Mouse (Mus musculus) E14TG2a.4 (cell line): Measurements from ENCODE around the gene Akap8l.
A peak's percentile ranks its signal among the peaks of the same experiment; 100 is the strongest.

ENCODE experiments used
- H3K27me3 ChIP-seq: 2 replicates; pipeline ENCODE4 v1.6.1; 2014; ENCODE audit warnings: low read length, control low read depth; ENCODE audit not compliant: insufficient read depth
- H3K36me3 ChIP-seq: 2 replicates; pipeline ENCODE4 v1.6.1; 2014; ENCODE audit warnings: low read length, control low read depth; ENCODE audit not compliant: insufficient read depth
- H3K4me1 ChIP-seq: replicated peaks from 2 replicates; pipeline ENCODE4 v1.6.1; 2014; ENCODE audit warnings: low read depth, low read length, control low read depth
- H3K4me3 ChIP-seq: replicated peaks from 2 replicates; pipeline ENCODE4 v1.5.1; 2014; ENCODE audit warnings: mild to moderate bottlenecking, low read length
- H3K9me3 ChIP-seq: 2 replicates; pipeline ENCODE4 v1.6.1; 2014; ENCODE audit warnings: low read length, control low read depth
- CTCF ChIP-seq: conservative IDR thresholded peaks from 2 replicates; pipeline ENCODE4 v1.5.1; 2014; ENCODE audit warnings: low read length
- NANOG ChIP-seq: IDR thresholded peaks from 2 replicates; pipeline ENCODE4 v1.6.1; 2014; ENCODE audit warnings: borderline replicate concordance, low read length, mixed read lengths
- POU5F1 ChIP-seq: IDR thresholded peaks from 2 replicates; pipeline ENCODE4 v1.6.1; 2014; ENCODE audit warnings: low read length, borderline replicate concordance

Akap8l gene

GRCm38 (mm10) chr17:32340110-32340509 lies 10.3 kb downstream of the Akap8l start:
- Histone ChIP-seq H3K4me1 (peaks cover 7% of the 10 kb centered on the region), H3K36me3 (peaks cover 95% of the 10 kb centered on the region), H3K27me3 (no peaks in the 10 kb centered on the region), H3K4me3 (no peak overlapping the region), H3K9me3 (no peaks in the 10 kb centered on the region)
- TF ChIP-seq POU5F1 (no peak), CTCF (no peak), NANOG (no peak)

DNA sequence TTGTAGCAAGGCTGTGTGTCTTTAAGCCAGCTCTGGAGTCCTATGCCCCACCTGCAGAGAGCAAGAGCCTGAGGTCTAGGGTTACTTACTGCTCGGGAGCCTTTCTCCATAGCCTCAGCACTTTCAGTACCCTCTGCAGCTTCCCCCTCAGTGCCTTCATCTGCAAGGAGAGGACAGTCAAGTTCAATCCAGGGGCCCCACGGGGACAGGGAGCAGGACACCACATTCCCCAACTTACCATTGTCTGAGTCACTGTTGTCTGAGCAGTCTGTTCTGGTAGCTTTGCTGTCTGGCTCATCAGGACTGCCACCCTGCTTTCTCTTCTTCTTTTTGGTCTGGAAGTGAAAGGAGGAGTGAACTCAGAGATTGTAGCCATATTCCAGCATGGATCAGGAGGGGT lies 14.5 kb downstream of the Akap8l start:
- Histone ChIP-seq H3K27me3 (no peaks in the 10 kb centered on the region), H3K4me1 (peaks cover 28% of the 10 kb centered on the region), H3K36me3 (peaks cover 99% of the 10 kb centered on the region), H3K4me3 (no peak overlapping the region), H3K9me3 (no peaks in the 10 kb centered on the region)
- TF ChIP-seq POU5F1 (no peak), NANOG (no peak), CTCF (no peak)

DNA sequence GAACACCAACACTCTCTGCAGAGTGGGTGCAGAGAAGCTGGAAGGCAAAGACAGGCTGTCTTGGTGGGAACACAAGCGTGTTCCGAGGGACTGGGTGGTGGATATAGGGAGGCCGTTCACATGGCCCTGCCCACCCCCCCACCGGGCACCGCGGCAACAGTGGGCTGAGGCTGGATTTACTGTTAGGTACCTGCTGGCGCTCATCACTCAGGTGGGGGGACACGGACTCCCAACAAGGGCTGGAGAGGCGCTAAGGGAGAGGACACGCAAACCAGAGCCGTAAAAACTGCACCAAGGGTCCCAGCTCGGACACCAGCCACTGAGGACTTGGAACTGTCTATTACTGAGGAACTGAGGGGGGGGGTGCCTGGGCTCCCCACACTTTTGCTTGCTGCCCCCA lies 15.5 kb downstream of the Akap8l start:
- Histone ChIP-seq H3K27me3 (no peaks in the 10 kb centered on the region), H3K9me3 (no peaks in the 10 kb centered on the region), H3K4me1 (peaks cover 28% of the 10 kb centered on the region), H3K4me3 (peak overlapping the region; percentile 75), H3K36me3 (peaks cover 98% of the 10 kb centered on the region)
- TF ChIP-seq POU5F1 = no peak

DNA sequence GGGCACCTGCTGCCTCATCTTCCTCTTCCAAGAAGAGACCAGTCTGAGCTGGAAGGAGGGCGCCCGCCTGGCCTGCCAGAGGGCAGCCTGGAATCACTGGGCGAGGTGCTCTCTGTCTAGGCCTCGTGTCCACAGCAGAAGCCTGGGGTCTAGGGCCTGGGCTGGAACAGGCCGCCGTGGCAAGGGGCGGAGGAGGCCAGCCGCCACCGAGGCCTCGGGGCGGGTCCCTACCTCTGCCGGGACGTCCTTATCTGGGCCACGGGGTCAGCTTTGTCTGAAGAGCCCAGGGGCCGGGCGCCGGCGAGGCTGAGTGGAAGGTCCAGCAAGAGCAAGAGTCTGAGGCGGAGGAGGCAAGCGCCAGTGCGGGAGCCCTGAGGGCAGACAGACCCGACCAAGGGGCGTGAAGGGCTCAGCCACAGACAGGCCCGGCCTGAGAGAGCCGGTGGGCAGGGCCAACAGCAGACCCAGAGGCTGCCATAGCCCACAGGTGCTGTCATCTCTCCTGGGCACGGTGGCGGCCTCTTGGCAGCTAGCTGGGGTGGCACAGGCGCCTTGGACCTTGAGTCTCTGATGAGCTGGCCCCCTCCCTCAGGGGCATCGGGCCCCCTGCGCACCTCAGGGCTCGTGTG lies 16.6 kb downstream of the Akap8l start:
- TF ChIP-seq NANOG = no peak
- Histone ChIP-seq H3K4me3 (peak overlapping the region; percentile 75), H3K9me3 (no peaks in the 10 kb centered on the region), H3K36me3 (peaks cover 96% of the 10 kb centered on the region), H3K4me1 (peaks cover 28% of the 10 kb centered on the region), H3K27me3 (no peaks in the 10 kb centered on the region)

DNA sequence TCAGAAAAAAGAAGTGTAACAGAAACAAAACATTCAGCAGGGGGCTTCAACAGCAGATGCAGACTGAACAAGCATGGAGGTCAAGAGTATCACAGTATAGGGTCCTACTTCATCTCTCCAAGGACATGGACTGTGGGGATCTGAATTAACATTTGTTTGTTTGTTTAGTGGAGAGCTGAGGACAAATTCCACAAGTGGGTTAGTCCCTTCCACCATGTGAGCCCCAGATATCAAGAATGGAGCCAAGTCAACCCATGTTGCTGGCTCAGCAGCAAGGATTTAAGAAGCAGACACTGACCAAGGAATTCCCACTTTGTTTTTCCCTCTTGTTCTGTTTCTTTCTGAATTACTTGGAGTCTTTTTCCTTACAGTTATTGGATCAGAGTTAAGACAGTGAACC lies 22.9 kb downstream of the Akap8l start:
- TF ChIP-seq NANOG (no peak), POU5F1 (no peak), CTCF (no peak)

DNA sequence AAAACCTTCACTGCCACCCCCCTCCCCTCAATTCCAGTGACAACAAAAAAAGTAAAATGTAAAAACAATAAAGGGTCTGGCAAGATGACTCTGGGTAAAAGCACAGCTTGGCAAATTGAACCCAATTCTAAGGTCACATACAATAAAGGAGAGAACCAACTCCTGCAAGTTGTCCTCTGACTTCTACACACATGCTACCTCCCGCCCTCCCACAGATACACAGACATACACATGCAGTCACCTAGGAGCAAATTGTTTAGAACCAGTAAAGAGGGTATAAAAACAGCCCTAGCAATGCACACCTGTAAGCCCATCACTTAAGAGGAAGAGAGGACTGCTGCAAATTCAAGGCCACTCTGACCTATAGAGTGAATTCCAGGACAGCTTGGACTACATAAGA lies 27.6 kb downstream of the Akap8l start:
- Histone ChIP-seq H3K4me3 (peak overlapping the region; percentile 100; the same call in 1 of the 2 replicates), H3K4me1 (peaks cover 47% of the 10 kb centered on the region), H3K9me3 (no peaks in the 10 kb centered on the region), H3K27me3 (no peaks in the 10 kb centered on the region), H3K36me3 (peaks cover 68% of the 10 kb centered on the region)
- TF ChIP-seq NANOG (no peak), CTCF (no peak), POU5F1 (no peak)

More for the DNA sequence above, 22.9 kb downstream of the Akap8l start:
- Histone ChIP-seq H3K9me3 (no peaks in the 10 kb centered on the region), H3K27me3 (no peaks in the 10 kb centered on the region), H3K36me3 (peaks cover 96% of the 10 kb centered on the region), H3K4me1 (peaks cover 18% of the 10 kb centered on the region), H3K4me3 (no peak overlapping the region)

DNA sequence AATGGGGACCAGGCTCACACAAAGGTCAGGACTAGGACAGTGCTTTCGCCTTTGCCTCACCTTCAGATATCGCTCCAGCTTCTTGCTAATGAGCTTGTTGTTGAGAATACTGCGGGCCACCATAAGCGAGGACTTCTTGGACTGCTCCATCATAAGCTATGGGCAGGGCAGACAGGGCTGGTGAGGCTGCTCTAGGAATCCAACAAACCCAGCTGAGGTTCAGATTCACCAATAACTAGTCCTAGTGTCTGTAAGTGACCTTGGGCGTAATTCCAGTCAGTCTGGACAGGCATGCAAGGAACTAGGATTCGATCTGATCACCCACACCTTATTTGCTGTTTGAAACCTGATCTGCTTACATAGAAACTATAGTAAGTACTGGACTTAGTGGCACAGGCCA lies 28.6 kb downstream of the Akap8l start:
- peaks cover 68% of the 10 kb centered on the region for H3K36me3 ChIP-seq
- TF ChIP-seq CTCF (no peak), NANOG (no peak)
- H3K4me1 ChIP-seq = peaks cover 57% of the 10 kb centered on the region
- H3K9me3 ChIP-seq = no peaks in the 10 kb centered on the region
- no peaks in the 10 kb centered on the region for H3K27me3 ChIP-seq
- peak overlapping the region; percentile 100 for H3K4me3 ChIP-seq

DNA sequence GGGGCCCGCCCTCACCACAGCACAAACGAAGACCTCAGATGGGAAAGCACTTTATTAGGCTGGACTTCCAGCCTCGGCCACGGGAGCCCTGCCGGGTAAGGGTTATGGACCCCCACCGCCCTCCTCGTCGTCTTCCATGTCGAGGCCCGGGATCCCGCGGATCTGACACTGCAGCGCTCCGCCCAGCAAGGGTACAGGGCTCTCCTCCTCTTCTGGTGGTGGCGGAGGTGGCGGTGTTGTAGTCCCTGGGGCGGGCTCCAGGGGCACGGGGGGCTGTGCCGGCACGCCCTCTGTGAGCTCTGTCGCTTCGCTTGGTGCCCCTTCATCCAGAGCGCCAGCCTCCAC lies 29.0 kb downstream of the Akap8l start:
- no peak for TF ChIP-seq POU5F1
- no peak for TF ChIP-seq NANOG
- TF ChIP-seq CTCF = no peak
- no peaks in the 10 kb centered on the region for H3K27me3 ChIP-seq
- H3K36me3 ChIP-seq = peaks cover 68% of the 10 kb centered on the region
- H3K4me3 ChIP-seq = peak overlapping the region; percentile 100
- H3K4me1 ChIP-seq = peaks cover 62% of the 10 kb centered on the region
- no peaks in the 10 kb centered on the region for H3K9me3 ChIP-seq

- no peaks in the 10 kb centered on the region for H3K27me3 ChIP-seq
- peaks cover 67% of the 10 kb centered on the region for H3K4me1 ChIP-seq
- peaks cover 68% of the 10 kb centered on the region for H3K36me3 ChIP-seq
- no peaks in the 10 kb centered on the region for H3K9me3 ChIP-seq
- H3K4me3 ChIP-seq = peak within 1 kb of the TSS; percentile 100
- TF ChIP-seq NANOG = no peak
- TF ChIP-seq POU5F1 = no peak
- TF ChIP-seq CTCF = no peak
Observed at GRCm38 (mm10) chr17:32320597-32321389, 29.6 kb downstream of the Akap8l start, which contains the start of gene Akap8. Gene Akap8, minus strand, starts transcription at chr17:32321238.
